Mouse (Mus musculus): ENCODE data around the gene Sort1.

DNA sequence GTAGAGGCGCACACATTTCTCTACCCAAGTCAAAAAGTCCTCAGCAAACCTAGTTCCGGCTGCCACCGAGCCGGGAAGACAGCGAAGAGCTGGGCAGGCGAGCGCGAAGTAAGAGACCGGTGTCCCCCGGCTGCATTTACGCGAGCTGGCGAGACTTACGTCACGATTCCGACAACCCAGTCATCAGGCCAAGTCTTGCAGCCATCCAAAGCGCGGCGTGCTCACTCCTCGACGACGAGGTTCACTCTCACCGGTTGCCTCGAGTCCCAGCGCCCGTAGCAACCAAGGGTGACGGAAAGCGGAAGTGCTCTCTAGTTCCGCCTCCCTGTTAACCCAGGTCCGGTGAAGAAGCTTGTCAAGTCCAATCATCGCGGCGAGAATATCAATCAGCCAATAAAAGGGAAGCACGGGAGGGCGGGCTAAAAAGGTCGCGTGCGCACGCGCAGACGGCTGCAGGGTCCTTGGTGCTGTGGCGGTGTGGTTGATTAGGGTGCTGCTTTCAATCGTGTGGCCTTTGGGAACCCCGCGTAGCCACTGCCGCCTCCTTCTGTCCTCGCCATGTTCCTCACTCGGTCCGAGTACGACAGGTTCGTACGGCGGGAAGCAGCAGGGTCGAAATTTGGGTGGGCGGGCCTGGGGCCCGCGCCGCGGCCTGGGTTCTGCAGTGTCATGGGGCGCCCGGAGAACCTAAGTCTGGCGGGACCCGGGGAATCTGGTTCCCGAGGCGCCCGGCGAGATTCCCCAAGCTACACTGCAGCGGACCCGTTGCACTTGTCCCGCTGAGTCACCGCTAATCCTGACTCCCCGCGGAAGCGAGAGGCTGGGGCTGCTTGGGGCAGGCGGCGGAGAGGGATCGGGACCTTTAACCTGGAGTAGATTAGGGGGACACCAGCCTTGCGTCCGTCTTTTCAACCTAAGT, 26.9 kb upstream of the Sort1 start, which contains the start of gene Psma5:
- TF ChIP-seq CTCF (IDR thresholded peaks at IDR 0.05): 0 out of 2 replicates have a peak, but pooled peaks have one; percentile 1
- no peak for TF ChIP-seq EP300 (IDR thresholded peaks at IDR 0.05)

All from lung, postnatal 0 days (tissue).